Mouse (Mus musculus) adrenal gland, postnatal 25 days (tissue): Measurements from ENCODE around the gene Rad51b. TPM values are rescaled to one million over a fixed set of nuclear protein-coding genes. Genes with fewer than 3 reads are reported as not detected.

ENCODE experiments used
- DNase-seq: peaks from one replicate; pipeline ENCODE4 v3.0.0; 2021; ENCODE audit warnings: mixed read lengths
- total RNA-seq: library from RNA; stranded (reverse); gene quantifications from 2 replicates; pipeline ENCODE4 v1.2.3, GENCODE M21; 2021

The Rad51b gene
- total RNA-seq, 1 experiment from 2014 or later = 1.3 TPM

DNA sequence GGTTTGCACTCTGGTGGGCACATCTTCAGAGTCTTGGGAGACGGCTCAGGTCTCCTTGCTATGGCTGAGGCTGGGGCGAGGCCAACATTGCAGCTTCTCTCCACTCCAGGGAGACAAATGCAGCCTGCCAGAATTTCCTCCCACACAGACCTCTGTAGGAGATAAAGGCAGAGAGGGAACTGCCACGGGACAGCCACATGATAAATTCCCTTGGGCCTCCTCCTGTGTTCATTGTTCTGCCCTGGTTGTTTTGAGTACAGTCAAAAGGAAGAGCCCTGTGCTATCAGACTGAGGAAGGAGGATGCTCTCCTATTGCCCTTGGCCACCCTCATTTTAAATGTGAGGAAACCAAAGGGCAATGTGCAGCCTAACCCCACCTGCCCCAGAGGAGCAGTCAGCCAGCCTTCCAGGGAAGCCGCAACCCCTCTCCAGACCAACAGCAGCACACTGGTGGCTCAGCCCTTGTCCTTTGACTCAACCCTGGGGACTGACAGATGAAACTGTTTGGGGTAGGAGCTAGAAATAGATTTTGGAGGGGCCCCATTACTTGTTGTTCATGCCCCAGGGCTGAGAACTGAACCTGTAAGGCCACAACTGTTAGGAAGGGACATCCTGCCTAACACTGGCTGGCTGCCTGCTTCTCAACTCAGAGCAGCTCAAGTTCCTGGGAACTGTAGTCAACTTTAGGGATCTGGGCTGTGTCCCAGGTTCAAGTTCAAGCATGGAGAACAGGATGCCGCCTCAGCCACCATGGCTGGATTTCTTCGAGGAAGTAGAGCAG lies 541.3 kb downstream of the Rad51b start:
- peak; percentile 55 for DNase-seq

- DNase-seq = no peak
Measured at GRCm38 (mm10) chr12:79839096-79839941, 542.2 kb downstream of the Rad51b start.

DNA sequence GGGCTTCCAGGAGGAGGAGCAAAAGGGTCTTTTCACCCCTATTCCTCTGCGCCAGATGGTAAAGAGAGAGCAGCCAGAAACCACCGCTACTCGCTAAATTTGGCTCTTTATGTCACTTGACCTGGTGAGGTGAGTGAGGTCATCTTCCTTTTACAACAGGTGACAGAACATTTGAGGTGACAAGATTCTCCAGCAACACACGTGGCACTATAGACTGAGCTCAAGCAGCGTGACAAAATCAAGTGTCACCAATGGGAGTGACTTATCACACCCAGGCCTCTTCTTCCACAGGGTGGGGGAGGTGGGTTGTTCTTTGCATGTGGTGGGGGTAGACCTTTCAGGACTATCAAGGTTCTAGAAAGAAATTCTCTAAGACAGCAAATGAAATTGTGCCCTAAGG lies 543.4 kb downstream of the Rad51b start:
- no peak for DNase-seq

- no peak for DNase-seq
Measured at GRCm38 (mm10) chr12:79841248-79841647, 544.2 kb downstream of the Rad51b start.

DNA sequence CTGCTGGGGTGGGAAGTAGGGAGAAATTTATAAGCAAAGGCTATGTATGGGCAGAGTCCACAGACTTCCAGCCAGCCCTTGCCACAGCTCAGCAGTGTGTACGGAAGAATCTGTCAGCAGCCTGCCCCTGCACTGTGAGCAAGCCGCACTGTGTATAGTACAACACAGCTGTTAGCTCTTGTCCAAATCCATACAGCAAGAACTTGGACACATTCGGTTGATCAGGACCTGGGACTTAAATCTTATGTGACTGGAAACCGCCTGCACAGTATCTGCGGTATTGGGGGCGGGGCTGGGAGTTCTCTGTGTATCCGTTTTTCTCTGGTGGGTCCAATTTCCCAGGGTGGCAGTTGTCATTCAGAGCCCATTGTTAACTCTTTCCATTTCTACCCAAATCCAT lies 545.2 kb downstream of the Rad51b start:
- DNase-seq = no peak

- no peak for DNase-seq
Measured at GRCm38 (mm10) chr12:79843002-79843401, 545.9 kb downstream of the Rad51b start.

DNA sequence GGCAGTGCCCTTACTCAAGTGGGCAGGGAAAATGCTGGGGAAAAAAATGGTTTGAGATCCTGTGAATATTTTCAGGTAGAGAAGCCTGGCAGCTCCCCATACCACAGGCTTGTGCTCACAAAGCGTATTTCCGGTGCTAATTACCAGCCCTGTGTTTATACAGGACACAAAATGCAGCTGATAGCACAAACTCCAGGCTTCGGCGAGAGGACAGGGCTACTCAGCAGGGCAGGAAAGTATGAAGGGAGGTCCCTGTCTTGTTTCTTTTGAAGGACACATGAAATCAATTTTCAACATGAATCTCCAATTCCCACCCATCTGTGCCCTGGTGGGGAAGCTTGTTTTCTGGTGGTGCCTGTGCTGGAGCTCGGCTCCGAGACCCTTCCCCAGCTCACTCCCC lies 546.4 kb downstream of the Rad51b start:
- no peak for DNase-seq

GRCm38 (mm10) chr12:79846247-79847151 lies 549.4 kb downstream of the Rad51b start:
- no peak for DNase-seq

- DNase-seq = no peak
Measured at GRCm38 (mm10) chr12:79848539-79848938, 551.5 kb downstream of the Rad51b start.

DNA sequence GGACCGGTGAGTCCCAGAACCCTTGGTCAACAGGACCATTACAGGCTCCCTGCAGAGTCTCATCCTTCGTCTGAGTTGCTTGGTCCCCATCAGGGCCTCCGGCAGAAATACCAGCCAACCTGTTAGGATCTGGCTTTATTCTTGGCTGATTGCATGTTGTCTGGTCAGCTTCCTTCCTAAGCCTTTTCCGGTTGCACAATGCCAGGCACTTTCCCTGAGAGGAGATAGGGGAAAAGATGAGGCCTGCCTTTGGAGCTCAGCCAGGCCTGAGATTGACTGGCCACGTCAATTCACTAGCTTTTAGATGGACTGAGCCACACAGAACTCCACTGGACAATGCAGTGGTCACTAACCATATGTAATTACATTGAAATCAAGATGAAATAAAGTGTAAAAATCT lies 552.9 kb downstream of the Rad51b start:
- DNase-seq = no peak

GRCm38 (mm10) chr12:79851898-79852297 lies 554.8 kb downstream of the Rad51b start:
- no peak for DNase-seq

DNA sequence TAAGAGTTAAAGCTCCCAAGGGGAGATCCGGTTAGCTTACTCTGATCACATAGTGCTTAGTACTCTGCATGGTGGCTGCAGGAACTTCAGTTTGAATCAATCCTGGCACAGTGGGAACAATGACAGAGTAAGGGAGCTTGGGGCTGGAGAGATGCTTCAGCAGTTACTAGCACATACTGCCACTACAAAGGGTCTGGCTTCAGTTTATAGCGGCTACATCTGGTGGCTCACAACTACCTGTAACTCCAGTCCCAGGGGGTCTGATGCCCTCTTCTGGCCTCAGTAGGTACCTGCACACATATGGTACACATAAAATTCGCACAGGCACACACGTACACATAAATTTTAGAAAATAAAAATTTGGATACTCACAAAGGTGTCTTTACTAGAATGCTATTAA lies 555.5 kb downstream of the Rad51b start:
- no peak for DNase-seq

DNA sequence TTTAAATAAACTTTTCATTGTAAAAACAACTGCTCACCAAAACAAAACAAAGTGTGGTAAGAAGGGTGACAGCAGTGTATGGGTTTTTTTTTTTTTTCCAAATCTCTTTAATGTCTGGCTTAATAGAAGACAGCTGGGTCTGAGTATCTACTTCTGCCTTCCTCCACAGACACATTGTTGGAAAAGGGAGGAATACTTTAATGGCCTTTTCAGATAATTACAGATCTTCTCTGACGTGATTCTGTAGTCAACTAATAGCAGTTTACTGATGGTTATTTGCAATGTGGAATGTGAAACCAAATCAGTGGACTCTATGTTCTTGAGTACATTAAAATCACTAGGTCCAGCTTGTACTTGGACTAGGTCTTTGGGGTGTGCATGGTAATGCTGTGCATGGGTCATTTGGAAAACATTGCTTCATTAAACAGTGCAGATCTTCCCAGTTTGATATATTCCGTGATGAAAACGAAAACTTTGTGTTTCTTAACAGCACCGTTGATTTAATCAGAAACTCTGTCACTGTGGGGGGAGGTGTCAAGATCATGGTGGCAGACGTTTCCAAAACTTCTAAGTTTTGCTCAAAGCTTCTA lies 556.9 kb downstream of the Rad51b start:
- no peak for DNase-seq

DNA sequence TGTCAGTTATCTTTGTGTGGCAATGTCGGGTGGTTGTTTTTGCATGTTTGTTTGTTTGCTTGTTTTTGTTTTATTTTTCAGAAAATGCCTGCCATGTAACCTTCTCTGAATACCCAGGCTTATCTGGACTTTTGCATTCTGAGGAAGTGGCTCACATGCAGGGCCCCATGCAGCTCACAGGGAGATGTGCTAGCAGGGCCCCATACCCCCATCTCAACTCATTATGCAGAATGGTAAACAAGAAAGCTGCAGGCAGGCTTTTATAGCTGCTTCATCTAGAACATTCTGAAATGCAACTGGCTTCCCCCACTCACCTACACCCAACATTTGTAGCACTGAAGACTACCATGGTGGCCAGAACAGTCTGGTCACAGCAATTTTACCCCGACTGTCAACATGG lies 557.4 kb downstream of the Rad51b start:
- no peak for DNase-seq

- peak; percentile 74 for DNase-seq
Measured at GRCm38 (mm10) chr12:79856116-79856909, 559.2 kb downstream of the Rad51b start.

DNA sequence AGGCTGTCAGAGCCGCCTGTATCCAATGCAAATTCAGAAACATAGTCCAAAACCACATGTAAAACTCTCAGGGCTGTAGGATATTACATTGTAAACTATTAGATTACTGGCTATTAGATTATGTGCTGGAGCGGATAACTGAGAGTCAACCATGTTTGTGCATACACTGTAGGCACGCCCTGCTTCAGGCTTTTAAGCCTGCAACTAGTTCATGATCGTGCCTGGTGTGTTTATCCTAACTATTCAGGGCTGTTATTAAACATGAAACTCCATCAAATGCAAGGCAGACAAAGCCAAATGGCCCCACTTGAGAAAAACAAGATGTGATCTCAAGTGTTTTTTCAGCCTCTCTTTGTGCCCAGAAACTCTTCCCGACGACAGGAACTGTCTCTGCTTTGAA lies 560.6 kb downstream of the Rad51b start:
- no peak for DNase-seq

DNA sequence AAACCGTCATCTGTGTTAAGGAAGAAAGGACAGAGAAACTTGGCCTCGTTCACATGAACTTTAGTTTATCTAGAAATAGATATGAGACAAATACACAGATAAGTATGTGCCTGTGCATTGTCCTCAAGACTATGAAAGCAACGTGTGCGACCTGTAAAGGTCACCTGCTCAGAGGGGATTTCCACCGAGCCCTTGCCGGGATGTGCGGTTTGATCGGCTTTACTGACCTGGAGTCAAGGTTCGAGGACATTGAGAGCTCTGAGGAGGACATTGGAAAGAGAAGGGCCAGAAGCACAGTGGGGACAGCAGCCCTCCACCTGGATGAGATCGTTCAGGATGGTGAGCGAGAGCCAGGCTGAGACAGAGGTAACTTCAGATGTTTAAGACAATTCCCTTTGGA lies 561.3 kb downstream of the Rad51b start:
- DNase-seq = no peak

- peak; percentile 57 for DNase-seq
Measured at GRCm38 (mm10) chr12:79859354-79860247, 562.5 kb downstream of the Rad51b start.

DNA sequence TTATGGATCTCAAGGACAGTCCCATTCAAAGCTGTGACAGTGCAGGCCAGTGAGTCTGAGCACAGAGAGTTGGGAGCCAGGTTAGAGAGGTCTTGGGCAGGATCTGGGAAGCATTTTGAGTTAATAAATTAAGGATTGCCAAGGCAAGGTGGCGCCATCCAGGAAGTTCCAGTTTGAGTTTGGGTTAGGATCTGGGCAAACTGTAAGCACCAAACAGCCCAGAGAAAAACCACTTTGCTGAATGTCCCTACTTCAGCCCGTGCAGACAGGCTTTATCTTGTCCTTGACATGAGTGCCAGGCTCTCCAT lies 563.1 kb downstream of the Rad51b start:
- DNase-seq = no peak
